8 mouse cellular contexts compared by ENCODE assay signal in genomic region chr8:72365826-72366225, GRCm38 (mm10). TPM values are rescaled to one million over a fixed set of nuclear protein-coding genes. Genes with fewer than 3 reads are reported as not detected.
DNase-seq lines count a peak whose midpoint lies in the region; ATAC-seq and TF ChIP-seq lines count a peak whose summit lies in the region.

No protein-coding gene starts in this region.

- TF ChIP-seq CTCF in bone marrow, adult 2 months (IDR thresholded peaks at IDR 0.05; ENCODE audit: control insufficient read depth, insufficient read depth, low read length) = peak; percentile 97
- peak; percentile 96 for TF ChIP-seq CTCF in kidney, postnatal 0 days (IDR thresholded peaks at IDR 0.05; ENCODE audit: low read depth)

- H3K4me1 ChIP-seq in bone marrow, adult 2 months (ENCODE audit: control insufficient read depth, insufficient read depth, low read length) = peaks cover 7% of the 10 kb centered on the region; the same call in 1 of the 2 replicates
- H3K4me1 ChIP-seq in heart, embryonic 13.5 days = peaks cover 7% of the 10 kb centered on the region
- no peaks in the 10 kb centered on the region for H3K4me1 ChIP-seq in kidney, postnatal 0 days (replicated peaks; ENCODE audit: insufficient read depth, low read length)
- no peaks in the 10 kb centered on the region for H3K4me1 ChIP-seq in liver, embryonic 11.5 days (replicated peaks; ENCODE audit: control insufficient read depth, insufficient read depth, low read length)
- H3K4me1 ChIP-seq in neural tube, embryonic 11.5 days (ENCODE audit: control insufficient read depth, insufficient read depth, low read length) = no peaks in the 10 kb centered on the region
- no peaks in the 10 kb centered on the region for H3K4me1 ChIP-seq in stomach, embryonic 16.5 days (ENCODE audit: control insufficient read depth, insufficient read depth, low read length)

- no peak overlapping the region for H3K4me2 ChIP-seq in heart, embryonic 13.5 days
- no peak overlapping the region for H3K4me2 ChIP-seq in kidney, postnatal 0 days (ENCODE audit: low read length)
- H3K4me2 ChIP-seq in liver, embryonic 11.5 days = no peak overlapping the region
- no peak overlapping the region for H3K4me2 ChIP-seq in neural tube, embryonic 11.5 days (ENCODE audit: low read depth)
- no peak overlapping the region for H3K4me2 ChIP-seq in stomach, embryonic 16.5 days (ENCODE audit: low read depth, low read length)

- H3K36me3 ChIP-seq in heart, embryonic 13.5 days = peaks cover 98% of the 10 kb centered on the region
- peaks cover 53% of the 10 kb centered on the region for H3K36me3 ChIP-seq in kidney, postnatal 0 days (ENCODE audit: insufficient read depth, low read length)
- peaks cover 16% of the 10 kb centered on the region for H3K36me3 ChIP-seq in liver, embryonic 11.5 days (ENCODE audit: control insufficient read depth, insufficient read depth, low read length)
- peaks cover 38% of the 10 kb centered on the region for H3K36me3 ChIP-seq in neural tube, embryonic 11.5 days (ENCODE audit: control insufficient read depth, insufficient read depth, low read length)
- peaks cover 34% of the 10 kb centered on the region for H3K36me3 ChIP-seq in stomach, embryonic 16.5 days (ENCODE audit: control insufficient read depth, insufficient read depth, low read length)

- 0 out of 2 replicates have a peak, but pooled peaks have one; percentile 28 for TF ChIP-seq POLR2A in bone marrow, adult 2 months (IDR thresholded peaks at IDR 0.05; ENCODE audit: borderline replicate concordance, control insufficient read depth, low read depth, low read length)

- peak overlapping the region; percentile 14; the same call in 1 of the 2 replicates for H3K9ac ChIP-seq in heart, embryonic 13.5 days
- H3K9ac ChIP-seq in kidney, postnatal 0 days (ENCODE audit: low read depth, low read length) = no peak overlapping the region
- H3K9ac ChIP-seq in liver, embryonic 11.5 days (ENCODE audit: low read depth, low read length) = no peak overlapping the region
- no peak overlapping the region for H3K9ac ChIP-seq in neural tube, embryonic 11.5 days (ENCODE audit: low read length)
- no peak overlapping the region for H3K9ac ChIP-seq in stomach, embryonic 16.5 days (ENCODE audit: low read length)

- ATAC-seq in erythroblast, adult 5-6 weeks (replicated peaks; ENCODE audit: low FRiP score, poor library complexity, severe bottlenecking) = peak; percentile 69
- ATAC-seq in heart, embryonic 13.5 days (ENCODE audit: extremely low read depth, insufficient number of reproducible peaks, low FRiP score, low TSS enrichment) = peak; percentile 7; the same call in 1 of the 2 replicates
- peak; percentile 75 for ATAC-seq in kidney, postnatal 0 days (replicated peaks; ENCODE audit: low FRiP score, low read depth)
- ATAC-seq in liver, embryonic 11.5 days (replicated peaks; ENCODE audit: low FRiP score) = 0 out of 2 replicates have a peak, but pooled peaks have one; percentile 46
- peak; percentile 53; the same call in 1 of the 2 replicates for ATAC-seq in neural tube, embryonic 11.5 days (ENCODE audit: insufficient read depth, low FRiP score, low TSS enrichment)
- ATAC-seq in stomach, embryonic 16.5 days (ENCODE audit: insufficient read depth, low FRiP score) = peak; percentile 53

- no peaks in the 10 kb centered on the region for H3K9me3 ChIP-seq in heart, embryonic 13.5 days
- no peaks in the 10 kb centered on the region for H3K9me3 ChIP-seq in kidney, postnatal 0 days (replicated peaks; ENCODE audit: low read length)
- no peaks in the 10 kb centered on the region for H3K9me3 ChIP-seq in liver, embryonic 11.5 days (ENCODE audit: control insufficient read depth, low read length)
- H3K9me3 ChIP-seq in neural tube, embryonic 11.5 days (ENCODE audit: control insufficient read depth, low read length) = no peaks in the 10 kb centered on the region
- no peaks in the 10 kb centered on the region for H3K9me3 ChIP-seq in stomach, embryonic 16.5 days (replicated peaks; ENCODE audit: control insufficient read depth, low read length)

- H3K27ac ChIP-seq in bone marrow, adult 2 months (ENCODE audit: control insufficient read depth, insufficient read depth, low read depth, low read length, poor library complexity) = no peak overlapping the region
- peak overlapping the region; percentile 28; the same call in 1 of the 2 replicates for H3K27ac ChIP-seq in heart, embryonic 13.5 days (replicated peaks)
- no peak overlapping the region for H3K27ac ChIP-seq in kidney, postnatal 0 days
- no peak overlapping the region for H3K27ac ChIP-seq in liver, embryonic 11.5 days (ENCODE audit: low read depth, low read length)
- H3K27ac ChIP-seq in neural tube, embryonic 11.5 days (ENCODE audit: low read depth, low read length) = no peak overlapping the region
- H3K27ac ChIP-seq in stomach, embryonic 16.5 days (ENCODE audit: low read length) = no peak overlapping the region

- no peaks in the 10 kb centered on the region for H3K27me3 ChIP-seq in heart, embryonic 13.5 days (replicated peaks)
- H3K27me3 ChIP-seq in kidney, postnatal 0 days (ENCODE audit: insufficient read depth, low read length) = no peaks in the 10 kb centered on the region
- H3K27me3 ChIP-seq in liver, embryonic 11.5 days (replicated peaks; ENCODE audit: control insufficient read depth, insufficient read depth, low read length) = no peaks in the 10 kb centered on the region
- no peaks in the 10 kb centered on the region for H3K27me3 ChIP-seq in neural tube, embryonic 11.5 days (ENCODE audit: control insufficient read depth, insufficient read depth, low read length)
- no peaks in the 10 kb centered on the region for H3K27me3 ChIP-seq in stomach, embryonic 16.5 days (ENCODE audit: control insufficient read depth, insufficient read depth, low read length)

- peak; percentile 91 to 93 for DNase-seq in B cell, adult 2 months
- DNase-seq in kidney, postnatal 0 days (ENCODE audit: low spot score) = peak; percentile 83
- DNase-seq in liver, embryonic 11.5 days (ENCODE audit: low spot score) = peak; percentile 60
- DNase-seq in neural tube, embryonic 11.5 days (ENCODE audit: low spot score) = peak; percentile 68

- H3K4me3 ChIP-seq in bone marrow, adult 2 months (replicated peaks; ENCODE audit: control insufficient read depth, low read depth, low read length) = no peak overlapping the region
- no peak overlapping the region for H3K4me3 ChIP-seq in heart, embryonic 13.5 days
- H3K4me3 ChIP-seq in kidney, postnatal 0 days (replicated peaks; ENCODE audit: low read depth, low read length) = no peak overlapping the region
- no peak overlapping the region for H3K4me3 ChIP-seq in liver, embryonic 11.5 days (ENCODE audit: low read depth, low read length)
- no peak overlapping the region for H3K4me3 ChIP-seq in neural tube, embryonic 11.5 days (ENCODE audit: low read depth, low read length)
- no peak overlapping the region for H3K4me3 ChIP-seq in stomach, embryonic 16.5 days (replicated peaks; ENCODE audit: low read length)

- WGBS in bone marrow, adult 2 months = 3% methylated on average over 3 of the region's 3 CpGs
- WGBS in heart, embryonic 13.5 days = 22% methylated on average over 3 of the region's 3 CpGs
- 20% methylated on average over 3 of the region's 3 CpGs for WGBS in kidney, postnatal 0 days
- 27% methylated on average over 3 of the region's 3 CpGs for WGBS in liver, embryonic 11.5 days
- WGBS in neural tube, embryonic 11.5 days = 39% methylated on average over 3 of the region's 3 CpGs
- 24% methylated on average over 3 of the region's 3 CpGs for WGBS in stomach, embryonic 16.5 days

RNA-seq across cellular contexts. Expression of gene Klf2, which starts 47.0 kb away (rescaled TPM):
- 123 and 179 TPM in 2 replicates for polyA plus RNA-seq in bone marrow, adult 2 months (2011; ENCODE audit: insufficient read depth, insufficient read length, low replicate concordance, missing spikeins)
- 8.1 and 11.7 TPM in 2 replicates for total RNA-seq in erythroblast, adult 5-6 weeks (2015; ENCODE audit: low replicate concordance)
- total RNA-seq in erythroblast, adult 5-6 weeks (2017; ENCODE audit: low replicate concordance) = 3.4 and 4.6 TPM in 2 replicates
- 14.2 and 15.1 TPM in 2 replicates for polyA plus RNA-seq in heart, embryonic 13.5 days (2015; fragmentation: Nextera tagmentation; extraction: Ambion mirVana)
- polyA plus RNA-seq in kidney, postnatal 0 days (2015; fragmentation: Nextera tagmentation; extraction: Ambion mirVana) = 24.7 and 31.9 TPM in 2 replicates
- polyA plus RNA-seq in liver, embryonic 11.5 days (2014; fragmentation: Nextera tagmentation; extraction: Ambion mirVana) = 5.3 and 5.5 TPM in 2 replicates
- 6.0 and 6.2 TPM in 2 replicates for polyA plus RNA-seq in neural tube, embryonic 11.5 days (2014; fragmentation: Nextera tagmentation; extraction: Ambion mirVana)
- 3.8 and 4.0 TPM in 2 replicates for polyA plus RNA-seq in stomach, embryonic 16.5 days (2015; fragmentation: Nextera tagmentation; extraction: Ambion mirVana)

RNA-seq across cellular contexts. Expression of gene Eps15l1, which starts 55.4 kb away (rescaled TPM):
- 29.1 and 46.4 TPM in 2 replicates for polyA plus RNA-seq in bone marrow, adult 2 months (2011; ENCODE audit: insufficient read depth, insufficient read length, low replicate concordance, missing spikeins)
- 59.4 and 72.1 TPM in 2 replicates for total RNA-seq in erythroblast, adult 5-6 weeks (2015; ENCODE audit: low replicate concordance)
- total RNA-seq in erythroblast, adult 5-6 weeks (2017; ENCODE audit: low replicate concordance) = 51.5 and 52.3 TPM in 2 replicates
- polyA plus RNA-seq in heart, embryonic 13.5 days (2015; fragmentation: Nextera tagmentation; extraction: Ambion mirVana) = 37.4 and 38.2 TPM in 2 replicates
- 32.5 and 37.5 TPM in 2 replicates for polyA plus RNA-seq in kidney, postnatal 0 days (2015; fragmentation: Nextera tagmentation; extraction: Ambion mirVana)
- 45.8 and 47.4 TPM in 2 replicates for polyA plus RNA-seq in liver, embryonic 11.5 days (2014; fragmentation: Nextera tagmentation; extraction: Ambion mirVana)
- 77.7 and 81.0 TPM in 2 replicates for polyA plus RNA-seq in neural tube, embryonic 11.5 days (2014; fragmentation: Nextera tagmentation; extraction: Ambion mirVana)
- polyA plus RNA-seq in stomach, embryonic 16.5 days (2015; fragmentation: Nextera tagmentation; extraction: Ambion mirVana) = 52.6 and 54.2 TPM in 2 replicates

Comparison
In these comparisons a context has a peak if more than half of its experiments do, and no peak if none do; other contexts are left out.
1. ATAC-seq: peak in every context shown above with its lines; median percentile 75 in kidney, postnatal 0 days; 69 in erythroblast, adult 5-6 weeks; 53 in neural tube, embryonic 11.5 days; 53 in stomach, embryonic 16.5 days; 46 in liver, embryonic 11.5 days; 7 in heart, embryonic 13.5 days.